Mouse (Mus musculus): ENCODE measurements around the gene Plekha6.
"Not testable (repeated sequence)": the region's sequence is repeated elsewhere in the genome, so short reads cannot be mapped to it uniquely, and the experiment has no call there.

Gene Plekha6

DNA sequence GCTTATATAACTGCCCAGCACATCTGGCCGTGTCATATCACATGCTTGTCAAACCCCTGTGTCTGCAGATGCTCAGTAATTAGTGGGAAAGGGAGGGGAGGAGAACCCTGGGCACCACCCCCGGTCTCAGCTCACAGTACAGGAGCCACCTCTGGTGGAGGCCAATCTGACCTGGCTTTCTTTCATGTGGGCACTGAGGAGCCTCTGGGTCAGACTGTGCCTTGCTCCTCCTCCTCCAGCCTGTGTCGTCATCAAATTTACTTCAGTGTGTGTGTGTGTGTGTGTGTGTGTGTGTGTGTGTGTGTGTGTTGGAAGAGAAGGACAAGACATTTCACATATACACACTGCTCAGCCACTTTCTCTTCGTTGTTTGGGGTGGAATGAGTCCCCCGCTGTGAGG, 159.3 kb downstream of the Plekha6 start:
- no peak for DNase-seq (ENCODE audit: low read depth)

DNA sequence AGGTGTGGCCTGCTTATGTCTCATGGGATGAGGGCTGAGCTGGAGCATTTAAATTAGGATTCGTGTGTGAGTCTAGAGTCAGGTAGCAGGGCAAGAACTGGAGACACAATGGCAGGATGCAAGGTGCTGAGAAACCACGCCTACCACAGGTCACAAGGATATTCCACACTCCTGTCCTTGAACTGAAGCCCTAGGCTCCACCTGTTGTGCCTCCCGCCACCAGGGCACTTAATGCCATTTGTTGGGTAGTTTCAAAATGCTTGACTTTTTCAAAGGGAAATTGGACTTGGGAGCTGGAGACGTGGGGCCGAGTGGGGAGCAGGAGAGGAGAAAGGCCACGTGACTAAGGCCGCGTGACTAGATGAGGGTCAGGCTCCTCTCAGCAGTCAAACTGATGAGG, 161.9 kb downstream of the Plekha6 start:
- no peak for DNase-seq (ENCODE audit: low read depth)

DNA sequence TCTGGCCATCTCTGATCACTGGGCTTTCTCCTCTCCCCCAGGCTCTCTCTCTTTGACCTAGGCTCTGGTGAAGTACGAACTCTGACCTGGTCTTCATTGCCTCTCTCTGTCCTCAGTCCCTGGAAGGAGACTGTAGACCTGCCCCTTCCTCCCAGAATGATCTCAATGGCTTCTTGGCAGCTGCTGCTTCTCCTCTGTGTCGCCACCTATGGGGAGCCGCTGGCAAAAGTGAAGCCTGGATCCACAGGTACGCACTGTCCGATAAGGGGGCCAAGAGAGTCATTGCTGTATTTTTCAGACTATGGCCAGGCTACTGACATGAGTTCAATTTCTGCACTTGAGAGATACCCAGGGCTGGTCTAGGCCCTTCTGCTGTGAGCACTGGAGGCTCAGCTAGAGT, 163.1 kb downstream of the Plekha6 start:
- no peak for DNase-seq (ENCODE audit: low read depth)

DNA sequence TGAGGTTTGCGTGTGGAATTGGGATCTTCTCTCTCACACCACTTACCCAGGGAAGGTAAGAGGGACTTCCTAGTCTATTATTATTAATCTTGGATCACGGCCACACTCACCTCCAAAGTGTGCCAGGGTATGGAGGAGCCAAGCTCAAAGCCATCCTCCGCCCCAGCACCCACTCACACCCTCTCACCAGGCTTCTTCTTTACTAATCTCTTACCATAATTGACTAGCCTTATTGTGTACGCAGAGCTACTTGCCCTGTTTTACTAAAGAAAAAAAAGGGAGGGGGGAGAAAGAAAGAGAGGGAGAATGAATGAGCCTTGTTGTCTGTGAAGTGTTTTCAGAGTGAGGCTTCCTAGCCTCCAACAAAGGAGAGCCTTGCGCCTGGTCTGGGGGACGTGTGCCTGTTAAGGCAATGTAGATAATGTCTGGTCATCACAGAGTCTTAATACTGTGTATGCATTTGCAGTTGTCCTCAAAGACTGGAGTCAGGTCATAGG, 164.3 kb downstream of the Plekha6 start:
- DNase-seq (ENCODE audit: low read depth) = no peak

DNA sequence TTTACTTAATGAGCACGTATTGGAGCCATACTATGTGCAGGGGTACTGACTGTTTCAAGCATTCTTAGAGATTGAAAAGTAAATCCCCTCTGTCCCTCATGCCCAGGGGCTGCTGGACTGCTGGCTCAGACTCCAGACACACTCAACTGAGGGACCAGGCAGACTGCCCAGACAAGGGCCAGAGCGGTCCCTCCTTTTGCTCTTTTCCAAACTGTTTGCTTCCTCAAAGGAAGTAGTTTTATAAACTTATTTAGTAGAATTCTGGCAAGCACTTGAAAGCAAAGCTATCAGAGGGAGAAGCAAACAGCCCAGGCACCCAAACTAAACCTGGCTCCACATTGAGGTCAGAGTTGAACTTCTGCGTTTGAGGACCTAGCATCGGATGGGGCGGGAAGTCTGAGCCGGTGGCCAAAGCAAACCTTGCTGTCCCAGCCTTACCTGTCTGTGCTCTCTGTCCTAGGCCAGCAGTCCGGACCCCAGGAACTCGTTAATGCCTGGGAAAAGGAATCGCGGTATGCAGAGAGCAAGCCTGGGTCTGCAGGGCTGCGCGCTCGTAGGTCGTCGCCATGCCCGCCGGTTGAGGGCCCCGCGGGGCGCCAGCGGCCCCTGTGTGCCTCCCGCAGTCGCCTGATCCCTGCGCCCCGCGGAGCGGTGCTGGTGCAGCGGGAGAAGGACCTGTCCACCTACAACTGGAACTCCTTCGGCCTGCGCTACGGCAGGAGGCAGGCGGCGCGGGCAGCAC, 165.1 kb downstream of the Plekha6 start:
- no peak for DNase-seq (ENCODE audit: low read depth)

DNA sequence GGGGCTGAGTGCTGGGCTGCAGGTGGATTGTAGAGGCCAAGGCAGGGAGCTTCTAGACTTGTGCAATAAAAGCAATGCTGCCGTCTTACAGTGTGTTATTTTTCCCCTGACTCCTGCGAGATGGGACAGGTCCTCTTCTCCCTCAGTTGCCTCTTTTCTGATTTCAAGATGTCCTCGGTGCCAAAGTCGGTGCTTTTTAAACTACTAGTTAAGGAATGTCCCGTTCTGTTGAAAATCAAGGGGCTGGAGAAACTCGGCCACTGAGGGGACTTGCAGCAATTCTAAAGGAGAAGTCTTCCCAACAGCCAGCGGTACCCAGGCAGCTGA, 165.6 kb downstream of the Plekha6 start:
- no peak for DNase-seq (ENCODE audit: low read depth)

DNA sequence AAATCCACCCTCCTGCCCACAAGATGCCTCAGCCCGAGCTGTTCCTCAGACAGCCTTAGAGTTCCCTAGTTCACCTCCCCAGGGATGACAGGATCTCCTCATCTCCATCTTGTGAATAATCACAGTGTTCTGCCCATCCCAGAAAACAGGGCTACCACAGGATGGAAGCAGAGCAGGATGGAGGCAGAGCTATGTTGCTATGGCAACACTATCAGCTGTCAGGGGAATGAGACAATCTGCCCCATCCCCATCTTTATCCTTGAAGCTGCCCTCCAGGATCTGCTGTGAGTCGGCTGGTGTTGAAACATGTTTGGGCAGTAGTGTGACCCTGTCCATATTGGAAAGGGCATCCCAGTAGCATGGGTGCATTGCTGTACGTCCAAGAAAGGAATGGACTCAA, 167.1 kb downstream of the Plekha6 start:
- DNase-seq (ENCODE audit: low read depth) = no peak

DNA sequence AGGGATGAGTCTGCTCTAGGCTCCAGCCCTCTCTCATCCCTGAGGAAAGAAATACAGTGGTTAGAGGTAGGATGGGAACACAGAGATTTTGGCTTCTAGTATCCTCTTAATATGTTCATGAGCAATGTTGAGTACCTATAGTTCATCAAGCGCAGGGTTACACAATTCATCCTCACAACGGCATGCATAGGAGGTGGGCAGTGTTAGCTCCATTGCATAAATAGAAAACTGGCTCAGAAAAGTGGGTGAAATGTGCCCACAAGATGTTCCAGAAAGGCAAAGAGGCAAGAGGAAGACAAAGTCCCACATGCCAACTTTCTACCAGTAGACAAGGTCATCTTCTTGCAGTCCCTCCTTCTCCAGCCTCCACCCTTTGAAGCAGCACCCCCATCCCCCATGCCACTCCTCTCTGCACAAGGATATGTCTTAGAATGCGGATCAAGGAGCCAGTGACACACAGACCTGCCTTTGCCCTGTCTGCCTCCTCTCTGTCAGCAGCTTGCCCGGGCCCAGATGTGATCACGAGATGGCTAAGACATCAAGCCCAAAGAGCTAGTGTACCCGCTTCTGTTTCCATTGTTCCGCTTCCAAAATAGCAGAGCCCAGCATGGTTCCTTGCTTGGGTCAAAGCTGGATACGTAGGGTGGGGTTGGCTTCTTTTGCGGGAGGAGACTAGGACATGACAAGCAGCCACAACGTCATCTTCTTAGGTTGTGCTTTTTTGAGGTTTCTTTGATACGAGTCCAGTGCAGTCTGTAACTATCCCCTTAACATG, 168.8 kb downstream of the Plekha6 start:
- no peak for DNase-seq (ENCODE audit: low read depth)

DNA sequence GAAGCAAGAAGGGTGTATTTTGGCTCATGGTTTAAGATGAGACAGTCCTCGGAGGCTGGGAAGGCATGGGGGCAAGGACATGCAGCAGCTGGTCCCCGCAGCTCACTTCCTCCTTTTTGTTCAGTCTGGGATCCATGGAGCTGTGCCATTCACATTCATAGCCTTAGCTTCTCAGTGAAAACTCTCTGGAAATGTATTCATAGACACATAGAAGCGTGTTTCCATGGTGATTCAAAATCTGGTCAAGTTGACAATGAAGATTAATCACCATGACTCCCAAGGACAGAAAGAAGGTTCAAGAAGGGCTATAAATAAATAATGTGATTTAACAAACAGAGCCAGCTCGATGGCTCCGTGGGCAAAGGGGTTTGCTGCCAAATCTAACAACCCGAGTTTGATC, 169.9 kb downstream of the Plekha6 start:
- DNase-seq (ENCODE audit: low read depth) = no peak

DNA sequence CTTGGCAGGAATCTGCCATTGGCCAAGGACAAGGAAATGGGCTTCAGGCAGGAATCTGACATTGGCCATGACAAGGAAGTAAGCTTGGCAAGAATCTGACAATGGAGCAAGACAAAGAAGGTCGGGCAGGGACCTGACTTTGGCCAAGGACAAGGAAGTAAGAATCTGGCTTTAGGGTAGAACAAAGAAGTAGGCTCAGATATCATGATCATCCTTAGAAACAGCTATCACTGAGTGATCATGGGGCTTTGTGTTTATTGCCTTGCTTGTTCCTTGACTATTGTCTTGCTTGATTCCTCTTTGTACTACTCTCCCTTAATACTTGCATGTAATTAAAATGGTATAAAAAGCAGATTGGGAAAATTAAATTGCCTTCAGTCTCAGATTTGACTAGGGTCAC, 176.4 kb downstream of the Plekha6 start:
- DNase-seq (ENCODE audit: low read depth) = not testable (repeated sequence)

DNA sequence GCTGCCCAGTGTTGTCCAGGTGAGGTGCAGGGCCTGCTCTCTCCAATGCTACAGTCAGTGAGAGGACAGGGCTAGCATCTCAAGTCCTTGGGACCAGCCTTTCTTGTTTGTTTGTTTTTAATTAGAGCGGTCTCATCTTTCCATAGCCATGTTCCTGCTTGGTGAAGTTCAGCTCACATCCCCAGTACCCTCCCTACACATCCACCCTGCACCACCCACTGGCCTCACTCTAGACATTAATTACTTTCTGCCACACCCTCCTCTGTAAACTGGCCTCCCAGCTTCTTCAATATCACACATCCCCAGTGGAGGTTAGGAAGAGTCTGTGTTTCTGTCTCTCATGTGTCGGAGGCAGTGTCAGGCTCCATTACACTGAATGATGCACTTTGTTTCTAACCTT, 180.3 kb downstream of the Plekha6 start:
- DNase-seq (ENCODE audit: low read depth) = no peak

DNA sequence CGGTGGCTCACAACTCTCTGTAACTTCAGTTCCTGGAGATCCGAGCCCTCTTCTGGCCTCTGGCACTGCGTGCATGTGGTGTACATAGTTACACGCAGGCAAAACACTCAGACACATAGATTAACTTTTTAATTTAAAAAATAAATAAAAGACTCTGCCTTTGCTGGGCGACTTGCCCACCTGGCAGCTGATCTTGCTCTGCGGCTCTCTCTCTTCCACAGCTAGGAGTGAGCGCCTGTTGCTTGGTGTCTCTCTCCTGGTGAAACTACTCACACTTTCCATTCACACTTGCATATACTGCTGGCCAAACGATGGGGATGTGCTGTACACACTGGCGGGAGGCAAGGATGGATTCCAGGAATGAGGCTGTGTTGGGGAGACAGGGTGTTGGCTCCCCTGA, 182.5 kb downstream of the Plekha6 start:
- no peak for DNase-seq (ENCODE audit: low read depth)

DNA sequence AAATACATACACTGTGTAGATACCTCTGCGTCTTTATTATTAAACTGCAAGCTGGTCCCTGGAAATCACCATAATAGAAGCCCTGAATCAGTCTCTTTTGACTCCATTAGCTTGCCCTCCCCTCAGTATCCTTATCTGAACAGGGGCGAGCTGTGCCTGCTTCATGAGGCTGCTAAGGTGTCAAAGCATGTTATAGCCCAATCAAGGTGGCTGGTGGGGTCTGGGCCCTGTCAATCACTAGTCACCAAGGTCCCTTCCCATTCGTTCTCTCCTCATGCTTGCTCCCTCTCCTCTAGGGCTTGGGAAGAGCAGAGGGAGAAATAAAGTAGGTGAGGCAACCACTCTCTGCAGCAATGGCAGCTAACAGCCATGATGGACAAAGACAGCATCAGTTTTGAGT, 183.2 kb downstream of the Plekha6 start:
- no peak for DNase-seq (ENCODE audit: low read depth)

DNA sequence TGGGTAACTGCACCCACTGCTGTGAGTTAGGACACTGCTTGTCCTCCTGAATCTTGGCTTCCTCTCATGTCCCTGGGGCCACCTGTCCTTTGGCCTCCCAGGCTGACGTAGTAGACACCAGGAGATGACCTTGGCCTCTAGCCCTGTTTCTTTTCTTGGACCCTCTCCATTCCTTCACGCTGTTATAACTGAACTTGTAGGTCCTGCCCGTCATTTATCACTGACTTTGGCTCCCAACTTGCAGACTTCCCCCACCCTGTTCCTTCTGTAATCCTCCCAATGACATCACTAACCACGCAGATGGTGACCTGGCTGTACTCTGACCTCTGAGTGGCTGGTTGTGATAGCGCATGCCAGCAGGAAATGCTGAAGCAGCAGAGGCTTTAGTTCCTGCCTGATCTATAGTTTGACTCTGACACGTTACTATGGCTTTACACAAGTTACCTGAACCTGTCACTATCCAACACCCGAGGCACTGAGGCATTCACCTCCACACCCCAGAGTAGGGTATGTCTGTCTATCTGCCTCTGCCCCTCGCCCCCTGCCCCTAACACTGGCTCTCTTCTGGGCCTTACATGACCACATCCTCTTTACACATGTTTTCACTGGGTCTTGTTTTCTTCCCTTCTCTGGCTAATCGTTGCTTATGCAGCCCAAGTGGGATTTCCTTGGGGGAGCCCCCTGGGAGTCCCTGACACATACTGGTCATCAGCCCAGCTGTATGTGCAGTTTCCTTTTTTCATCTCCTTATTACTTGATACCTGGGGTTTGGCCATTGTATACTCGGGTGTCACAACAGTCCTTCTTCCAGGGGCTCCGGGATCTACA, 183.9 kb downstream of the Plekha6 start:
- DNase-seq (ENCODE audit: low read depth) = no peak

DNA sequence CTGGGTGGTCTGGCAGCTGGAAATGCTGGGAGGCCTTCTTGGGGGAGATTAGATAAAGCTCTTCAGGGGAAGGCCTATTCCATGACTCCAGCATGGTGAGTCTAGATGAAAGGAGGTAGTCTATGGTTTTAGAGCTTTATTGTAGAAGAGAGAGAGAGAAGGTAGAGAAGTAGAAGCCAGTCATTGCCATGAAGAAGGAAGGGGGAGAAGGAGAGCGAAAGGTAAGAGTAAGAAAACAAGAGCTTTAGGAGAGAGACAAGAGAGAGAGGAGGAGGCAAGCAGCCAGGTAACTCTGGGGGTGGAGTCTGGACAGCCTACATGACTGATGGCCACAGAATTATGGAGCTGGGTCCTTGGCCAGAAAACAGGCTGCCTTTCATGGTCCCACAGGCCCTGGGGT, 186.2 kb downstream of the Plekha6 start, which contains the start of gene Ren1:
TSS of gene Ren1 (plus strand) at position 301 of the 400 bp plus-strand sequence.
- no peak for DNase-seq (ENCODE audit: low read depth)

DNA sequence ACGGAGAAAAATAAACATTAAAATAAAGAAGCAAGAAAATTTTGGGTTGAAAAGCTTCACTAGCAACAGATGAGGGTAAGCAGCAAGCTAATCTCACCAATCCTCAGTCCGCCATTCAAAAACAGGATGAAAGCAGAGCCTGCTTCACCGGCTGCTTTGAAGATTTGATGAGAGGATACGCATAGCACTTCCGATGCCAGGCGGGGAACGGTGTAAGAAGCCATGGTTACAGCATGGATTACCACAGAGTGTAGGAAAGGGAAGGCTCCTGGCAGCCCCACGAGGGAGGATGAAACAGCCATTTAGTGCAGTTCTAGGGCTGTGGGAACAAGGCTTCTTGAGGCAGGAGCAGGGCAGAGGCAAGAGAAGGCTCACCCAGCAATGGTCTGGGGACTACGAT, 187.8 kb downstream of the Plekha6 start:
- no peak for DNase-seq (ENCODE audit: low read depth)

Data from c-Kit-positive CD71-positive TER-119-negative erythroid progenitor cells, embryonic 14.5 days (primary cell).